Mouse (Mus musculus): ENCODE data around the gene Mypn. TPM values are rescaled to one million over a fixed set of nuclear protein-coding genes. Genes with fewer than 3 reads are reported as not detected.

The Mypn gene
- total RNA-seq, 2 experiments from 2014 or later, result 279 to 292 TPM

DNA sequence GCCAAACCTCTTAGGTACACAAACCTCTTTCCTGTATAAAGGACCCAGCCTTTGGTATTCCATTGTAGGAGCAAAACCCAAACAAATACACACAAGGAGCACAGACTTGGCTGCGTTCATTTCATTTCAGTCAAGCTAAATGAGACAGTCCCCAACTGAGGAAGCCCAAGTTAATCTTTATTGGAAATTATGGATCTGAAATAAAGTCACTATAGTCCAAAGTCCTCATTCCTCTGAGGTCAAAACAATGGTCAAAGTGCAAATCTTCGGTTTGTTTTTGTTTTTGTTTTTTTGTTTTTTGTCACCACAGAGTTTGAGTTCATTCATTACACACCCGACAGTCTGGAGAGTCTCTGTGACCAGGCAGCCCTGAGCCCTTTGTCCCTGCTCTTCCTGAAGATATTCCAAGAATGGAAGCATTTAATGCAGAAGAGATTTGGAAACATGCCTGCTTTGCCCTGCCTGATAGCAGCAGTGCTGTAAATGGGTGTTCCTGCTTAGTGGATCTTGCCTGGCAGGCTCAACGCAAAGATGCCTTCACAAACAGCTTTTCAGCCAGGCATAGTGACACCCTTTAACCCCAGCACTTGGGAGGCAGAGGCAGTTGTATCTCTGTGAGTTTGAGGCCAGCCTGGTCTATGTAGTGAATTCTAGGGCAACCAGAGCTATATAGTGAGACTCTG is 47.9 kb downstream of the Mypn start:
- DNase-seq (ENCODE audit: low spot score), result no peak

DNA sequence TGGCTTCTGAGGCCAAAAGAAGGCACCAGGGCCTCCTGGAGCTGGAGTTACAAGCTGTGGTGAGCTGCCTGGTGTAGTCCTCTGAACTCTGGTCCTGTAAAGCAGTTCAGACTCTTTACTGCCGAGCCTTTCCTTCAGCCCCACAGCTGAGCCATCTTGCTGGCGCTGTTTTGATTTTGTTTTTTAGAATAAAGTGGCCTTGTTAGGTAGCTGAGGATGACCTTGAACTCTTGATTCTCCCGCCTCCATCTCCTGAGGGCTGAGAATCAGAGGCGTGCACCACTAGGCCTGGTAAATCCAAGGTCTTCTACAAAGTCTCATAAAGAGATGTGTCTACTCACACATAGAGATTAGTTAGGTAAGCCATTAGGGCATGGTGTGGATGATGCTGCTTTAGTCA is 49.0 kb downstream of the Mypn start:
- DNase-seq (ENCODE audit: low spot score), result no peak

DNA sequence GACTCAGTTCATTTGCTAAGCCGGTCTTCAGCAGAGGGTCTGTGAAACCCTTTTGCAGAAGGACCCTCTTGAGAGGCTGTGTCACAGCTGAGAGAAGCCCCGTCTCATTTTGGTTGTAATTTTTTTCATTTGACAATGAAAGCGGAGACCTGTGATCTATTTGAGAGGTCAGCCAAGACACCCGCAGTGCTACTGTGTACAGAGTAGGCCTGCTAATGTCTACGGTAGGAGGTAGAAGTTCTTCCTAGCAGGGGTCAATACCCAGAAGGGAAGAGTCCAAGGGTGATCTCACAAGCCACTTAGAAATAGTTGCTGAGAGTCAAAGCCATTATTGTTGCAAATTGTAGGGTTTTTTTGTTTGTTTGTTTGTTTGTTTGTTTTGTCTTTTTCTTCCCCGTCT is 49.5 kb downstream of the Mypn start:
- no peak for DNase-seq (ENCODE audit: low spot score)

DNA sequence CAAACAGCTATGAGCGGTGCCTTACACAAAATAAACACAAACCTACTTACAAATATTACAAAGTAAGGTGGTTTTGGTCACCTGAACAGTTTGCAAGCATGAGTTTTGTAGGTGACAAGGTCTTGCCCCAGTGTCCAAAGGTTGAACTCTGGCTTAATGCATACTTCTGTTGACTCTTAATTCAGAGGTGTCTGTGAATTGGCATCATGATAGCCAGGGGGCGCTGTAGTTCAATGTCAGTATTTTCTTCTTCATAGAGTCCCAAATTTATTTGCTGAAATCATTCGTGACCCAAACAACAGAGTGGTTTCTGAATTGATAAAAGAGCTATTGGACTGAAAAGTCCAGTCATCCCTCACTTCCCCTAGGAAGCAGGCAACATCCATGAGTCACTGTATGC is 50.2 kb downstream of the Mypn start:
- peak; percentile 75 for DNase-seq (ENCODE audit: low spot score)

DNA sequence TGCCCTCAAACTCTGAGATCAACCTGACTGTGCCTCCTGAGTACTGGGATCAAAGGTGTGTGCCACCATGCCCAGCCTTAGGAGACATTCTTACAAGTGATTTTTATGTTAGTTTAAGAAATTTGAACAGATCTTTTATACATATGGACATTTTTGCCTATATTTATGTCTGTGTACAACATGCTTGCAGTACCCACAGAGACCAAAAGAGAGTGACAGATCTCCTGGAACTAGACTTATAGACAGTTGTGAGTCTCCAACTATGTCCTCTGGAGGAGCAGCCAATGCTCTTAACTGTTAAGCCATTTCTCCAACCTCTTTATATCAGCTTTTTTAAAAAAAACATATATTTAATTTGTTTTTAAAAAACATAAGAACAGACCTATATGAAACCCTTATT is 51.4 kb downstream of the Mypn start:
- no peak for DNase-seq (ENCODE audit: low spot score)

DNA sequence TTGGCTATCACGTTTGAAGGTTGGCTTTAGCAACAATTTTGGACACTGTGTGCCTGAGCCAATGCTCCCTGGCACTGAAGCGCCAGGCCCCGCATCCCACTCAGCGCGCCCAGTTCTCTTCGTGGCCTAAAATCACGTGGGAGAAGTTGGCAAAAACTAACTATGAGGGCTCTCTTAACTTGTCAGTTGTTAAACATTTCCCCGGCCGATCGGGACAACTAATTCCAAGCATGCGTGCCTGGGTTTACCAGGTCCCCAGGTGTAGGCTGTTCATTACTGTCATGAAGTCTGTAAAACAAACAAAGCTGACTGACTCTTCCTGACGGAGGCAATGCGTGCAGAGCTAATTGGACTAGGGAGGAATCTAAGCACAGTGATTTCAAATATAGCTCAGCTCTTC is 61.1 kb downstream of the Mypn start:
- no peak for DNase-seq (ENCODE audit: low spot score)

DNA sequence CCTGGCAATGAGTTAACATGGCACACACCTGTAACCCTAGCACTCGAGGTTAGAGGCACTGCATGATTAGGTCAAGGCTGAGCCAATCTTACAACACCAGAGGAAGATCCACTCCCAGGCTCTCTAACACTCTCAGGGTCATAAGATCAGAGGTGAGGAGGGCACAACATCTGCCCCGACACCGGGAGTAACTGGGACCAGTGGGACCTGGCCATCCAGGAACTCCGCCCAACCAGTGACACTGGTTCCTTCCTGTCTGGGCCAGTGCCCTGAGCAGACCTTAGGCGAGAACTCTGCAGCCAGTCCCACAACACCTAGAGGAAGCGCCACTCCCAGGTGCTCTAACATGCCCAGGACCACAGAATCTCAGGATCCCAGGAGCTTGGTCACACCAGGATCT is 67.3 kb downstream of the Mypn start:
- no peak for DNase-seq (ENCODE audit: low spot score)

DNA sequence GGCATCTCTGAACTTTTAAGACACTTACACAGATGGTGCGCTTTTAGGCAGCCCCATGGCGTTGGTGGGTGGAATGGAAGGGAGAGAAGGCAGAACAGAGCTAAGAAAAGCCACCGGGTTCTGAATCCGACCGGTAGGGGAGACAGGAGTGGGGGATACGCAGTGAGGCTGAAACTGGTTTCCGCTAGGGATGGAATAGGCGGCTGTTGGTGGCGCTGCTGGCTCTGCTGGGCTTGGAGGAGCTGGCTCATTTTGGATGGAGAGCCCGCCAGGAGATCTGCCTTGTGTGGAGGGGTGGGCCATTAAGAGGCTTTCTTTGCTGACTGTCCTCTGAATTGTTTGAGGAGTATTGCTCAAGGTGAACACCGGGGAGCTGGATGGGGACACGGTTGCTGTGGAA is 68.1 kb downstream of the Mypn start:
- DNase-seq (ENCODE audit: low spot score), result no peak

DNA sequence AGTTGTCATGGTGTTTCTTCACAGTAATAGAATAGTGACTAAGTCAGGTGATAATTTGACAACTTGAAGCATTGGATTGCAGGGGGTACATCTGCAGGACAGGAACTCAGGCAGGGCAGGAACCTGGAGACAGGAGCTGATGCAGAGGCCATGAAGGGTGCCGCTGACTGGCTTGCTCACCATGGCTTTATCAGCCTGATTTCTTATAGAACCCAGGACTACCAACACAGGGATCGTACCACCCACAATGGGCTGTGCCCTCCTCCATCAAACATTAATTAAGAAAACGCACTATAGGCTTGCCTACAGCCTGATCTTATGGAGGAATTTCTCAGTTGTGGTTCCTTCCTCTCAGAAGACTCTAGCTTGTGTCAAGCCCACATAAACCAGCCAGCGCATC is 70.4 kb downstream of the Mypn start:
- no peak for DNase-seq (ENCODE audit: low spot score)

DNA sequence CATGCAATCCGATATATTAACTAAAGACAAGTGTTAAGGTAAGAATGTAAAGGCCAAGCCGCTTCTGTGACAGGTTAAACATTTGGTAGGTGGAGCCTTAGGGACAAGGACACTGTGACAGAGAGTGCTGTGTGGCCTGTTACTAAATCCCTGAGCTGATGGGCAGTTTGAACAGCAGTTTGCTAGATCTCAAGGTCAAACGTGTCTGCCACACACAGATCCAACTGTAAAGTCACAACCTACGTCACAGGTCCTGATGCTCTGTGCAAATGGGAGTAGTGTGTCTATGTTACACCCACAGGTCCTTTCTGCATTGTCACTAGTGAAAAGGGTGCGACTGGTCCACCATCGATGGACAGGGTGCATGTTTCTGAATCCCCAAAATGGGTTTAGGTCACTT is 71.4 kb downstream of the Mypn start:
- DNase-seq (ENCODE audit: low spot score), result no peak

DNA sequence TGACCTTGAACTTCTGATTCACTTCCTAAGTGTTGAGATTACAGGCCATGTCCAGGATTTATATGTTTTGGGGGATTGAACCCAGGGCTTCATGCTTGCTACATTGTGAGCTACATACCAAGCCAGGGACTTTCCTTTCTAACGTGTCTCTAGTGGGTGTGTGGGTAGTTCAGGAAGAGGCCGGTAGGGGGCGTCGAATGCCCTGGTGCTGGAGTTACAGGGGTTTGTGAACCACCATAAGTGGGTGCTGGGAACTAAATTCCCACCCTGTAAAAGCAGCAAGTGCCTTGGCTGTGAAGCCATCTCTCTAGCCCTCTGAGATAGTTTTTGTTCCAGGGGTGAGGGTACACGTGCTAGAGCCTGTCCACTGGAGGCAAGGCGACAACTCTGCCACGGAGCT is 73.3 kb downstream of the Mypn start:
- DNase-seq (ENCODE audit: low spot score), result no peak

DNA sequence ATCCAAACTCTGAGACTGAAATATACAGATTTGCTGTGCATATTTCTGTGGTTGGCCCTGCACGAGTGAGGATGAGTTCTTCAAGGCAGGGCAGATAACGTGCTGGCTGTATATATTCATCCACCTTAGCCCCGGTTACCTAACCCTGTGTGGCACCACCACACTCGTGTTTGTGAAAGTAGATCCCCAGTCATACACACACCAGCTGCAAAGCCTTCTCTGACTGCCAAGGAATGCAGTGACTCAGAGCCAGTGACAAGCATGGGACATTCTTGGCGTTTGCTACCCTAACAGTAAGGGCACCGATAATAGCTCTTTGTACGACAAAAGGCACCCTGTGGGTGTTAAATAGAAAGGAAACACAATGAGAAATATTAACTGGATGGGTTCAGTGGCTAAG is 75.5 kb downstream of the Mypn start:
- DNase-seq (ENCODE audit: low spot score), result peak; percentile 82

DNA sequence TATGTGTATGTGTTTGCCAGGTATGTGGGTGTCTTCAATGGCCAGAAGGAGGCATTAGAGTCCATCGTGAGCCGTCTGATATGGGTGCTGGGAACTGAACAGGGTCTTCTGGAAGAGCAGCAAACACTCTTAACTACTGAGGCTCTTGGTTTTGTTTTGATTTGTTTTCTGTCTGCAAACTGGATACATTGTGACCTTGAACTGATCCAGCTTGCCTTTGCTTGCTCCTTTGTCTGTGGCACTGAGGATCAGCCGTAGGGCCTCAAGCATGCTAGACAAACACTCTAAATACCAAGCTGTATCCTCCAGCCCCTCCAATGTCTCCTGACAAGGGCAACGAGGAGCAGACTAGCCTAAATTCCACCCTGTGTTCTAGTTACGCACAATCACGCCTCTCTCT is 76.6 kb downstream of the Mypn start:
- DNase-seq (ENCODE audit: low spot score), result no peak

DNA sequence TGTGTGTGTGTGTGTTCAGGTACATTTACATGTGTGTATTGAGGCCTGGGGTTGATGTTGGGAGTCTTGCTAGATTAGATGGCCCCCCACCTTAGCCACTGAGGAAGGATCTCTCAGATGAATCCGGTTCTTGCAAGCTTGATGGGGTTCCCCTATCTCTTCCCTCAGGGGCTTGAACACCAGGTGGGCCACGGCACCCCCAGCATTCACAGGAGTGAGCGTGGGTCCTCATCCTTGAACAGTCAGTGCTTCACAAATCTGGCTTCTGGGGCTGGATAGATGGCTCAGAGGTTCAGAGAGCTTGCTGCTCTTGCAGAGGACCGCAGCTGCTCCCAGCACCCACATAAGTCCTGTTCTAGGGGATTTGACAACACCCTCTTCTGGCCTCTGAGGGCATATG is 77.6 kb downstream of the Mypn start:
- DNase-seq (ENCODE audit: low spot score), result no peak

DNA sequence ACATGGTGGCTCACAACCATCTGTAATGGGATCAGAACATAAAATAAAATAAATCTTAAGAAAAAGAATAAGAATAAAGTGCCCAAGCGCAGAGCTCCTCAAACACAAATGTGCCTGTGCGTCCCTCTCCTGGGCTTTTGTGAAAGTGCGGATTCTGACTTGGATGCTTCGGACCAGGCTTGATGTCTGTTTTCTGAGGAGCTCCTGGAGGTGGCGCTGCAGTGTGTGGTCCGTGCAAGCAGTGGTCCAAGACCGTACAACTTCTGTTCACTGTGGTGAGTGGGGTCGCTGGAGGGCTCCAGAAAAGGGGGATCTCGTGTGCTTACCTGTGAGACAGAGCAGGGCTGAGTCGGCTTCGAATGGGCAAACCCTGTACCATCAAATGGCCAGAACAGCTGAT is 78.4 kb downstream of the Mypn start:
- no peak for DNase-seq (ENCODE audit: low spot score)

DNA sequence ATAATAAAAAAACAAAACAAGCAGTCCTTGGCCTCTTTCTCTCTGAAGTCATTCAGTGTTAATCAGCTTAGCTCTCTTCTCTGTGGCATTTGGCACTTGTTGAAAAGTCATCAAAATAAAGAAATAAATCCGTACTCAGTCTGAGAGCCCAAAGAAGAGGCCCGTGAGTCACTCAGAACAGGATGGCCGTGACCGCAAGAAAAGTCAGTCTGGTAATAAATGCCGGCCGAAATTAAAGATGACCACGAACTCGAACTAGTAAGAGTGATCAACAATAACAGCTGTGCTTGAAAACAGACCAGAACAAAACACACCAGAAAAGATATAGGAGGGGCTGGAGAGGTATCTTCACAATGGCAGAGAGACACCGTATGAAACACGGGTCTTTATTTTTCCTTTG is 79.7 kb downstream of the Mypn start:
- no peak for DNase-seq (ENCODE audit: low spot score)

DNA sequence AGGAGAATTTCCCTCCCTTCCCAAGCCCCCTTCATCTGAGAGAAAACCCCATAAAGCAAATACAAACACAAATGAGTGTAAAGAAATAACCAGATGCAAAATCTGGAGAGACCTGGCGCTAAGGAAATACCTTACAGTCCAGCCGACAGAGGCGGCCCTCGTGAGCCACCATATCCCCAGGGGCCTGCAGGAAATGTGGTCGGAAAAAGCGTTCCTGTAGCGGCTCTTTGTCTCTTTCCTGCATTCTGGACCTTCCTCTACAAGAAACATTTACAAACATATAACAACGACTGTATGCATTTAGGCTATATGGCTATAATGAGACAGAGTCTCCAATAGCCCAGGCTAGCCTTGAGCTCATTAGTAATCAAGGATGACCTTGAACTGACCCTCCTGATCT is 80.6 kb downstream of the Mypn start:
- DNase-seq (ENCODE audit: low spot score), result no peak

DNA sequence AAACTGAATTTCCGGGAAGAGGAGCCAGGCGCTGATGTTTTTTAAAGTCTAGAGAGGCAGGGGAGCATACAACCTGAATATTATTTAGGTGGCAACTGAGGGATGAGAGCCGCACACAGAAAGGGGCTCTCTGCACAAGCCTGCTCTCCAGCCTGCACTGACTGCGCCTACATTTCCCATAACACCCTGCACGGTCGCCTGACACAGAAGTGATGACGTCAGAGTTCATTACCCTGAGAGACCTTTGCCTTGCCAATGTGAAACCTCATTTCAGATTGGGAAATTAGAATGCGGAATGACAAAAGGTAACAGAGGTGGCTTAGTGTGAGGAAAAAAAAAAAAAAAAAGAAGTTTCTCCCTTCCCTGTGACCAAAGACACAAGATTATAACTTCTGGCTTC is 81.2 kb downstream of the Mypn start:
- no peak for DNase-seq (ENCODE audit: low spot score)

DNA sequence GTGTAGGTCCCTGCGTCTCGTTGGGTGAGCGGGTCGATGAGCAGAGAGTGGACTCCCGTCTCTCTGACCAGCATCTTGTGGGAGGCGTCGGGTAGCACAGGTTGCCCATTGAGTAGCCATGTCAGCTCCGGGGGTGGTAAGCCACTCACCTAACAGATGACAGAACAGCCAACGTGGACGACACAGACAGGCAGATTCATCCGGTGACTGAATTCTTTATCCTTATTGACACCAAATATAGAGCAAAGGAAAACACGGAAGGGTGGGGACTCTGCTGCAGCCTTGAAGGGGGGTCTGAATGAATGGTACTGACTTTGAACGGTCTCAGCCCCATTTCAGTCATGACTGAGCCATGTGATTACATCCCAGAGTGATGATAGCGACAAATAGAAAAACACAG is 81.8 kb downstream of the Mypn start:
- DNase-seq (ENCODE audit: low spot score), result no peak

DNA sequence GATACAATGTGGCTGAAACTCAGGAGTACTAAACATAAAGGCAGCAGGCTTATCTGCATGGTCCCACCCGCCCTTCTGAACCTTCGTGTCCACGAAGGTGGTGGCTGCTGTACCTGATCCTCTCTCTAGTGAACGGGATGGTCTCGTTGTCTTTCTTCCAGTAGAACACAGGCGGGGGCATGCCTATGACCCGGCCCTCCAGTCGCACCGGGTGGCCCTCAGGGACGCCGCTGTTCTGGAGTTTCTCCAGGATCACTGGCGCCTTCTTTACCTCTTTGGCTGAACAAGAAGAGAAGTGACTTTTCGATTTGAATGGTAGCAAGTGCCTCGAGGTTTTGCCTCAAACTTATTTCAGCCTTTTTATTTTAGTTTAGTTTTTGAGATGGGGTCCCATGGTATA is 83.8 kb downstream of the Mypn start:
- DNase-seq (ENCODE audit: low spot score), result no peak

DNA sequence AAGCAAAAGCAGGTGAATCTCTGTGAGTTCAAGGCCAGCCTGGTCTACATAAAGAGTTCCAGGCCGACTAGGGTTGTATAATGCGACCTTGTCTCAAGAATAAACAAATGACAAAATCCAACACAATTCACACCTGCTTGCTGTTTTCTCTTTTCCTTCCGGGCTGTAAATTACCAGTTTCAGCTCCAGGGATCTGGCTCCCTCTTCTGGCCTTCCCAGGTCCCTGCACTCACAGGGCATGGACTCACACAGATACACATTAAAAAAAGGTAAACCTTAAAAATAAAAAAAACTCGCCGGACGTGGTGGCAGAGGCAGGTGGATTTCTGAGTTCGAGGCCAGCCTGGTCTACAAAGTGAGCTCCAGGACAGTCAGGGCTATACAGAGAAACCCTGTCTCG is 86.2 kb downstream of the Mypn start:
- DNase-seq (ENCODE audit: low spot score), result no peak

DNA sequence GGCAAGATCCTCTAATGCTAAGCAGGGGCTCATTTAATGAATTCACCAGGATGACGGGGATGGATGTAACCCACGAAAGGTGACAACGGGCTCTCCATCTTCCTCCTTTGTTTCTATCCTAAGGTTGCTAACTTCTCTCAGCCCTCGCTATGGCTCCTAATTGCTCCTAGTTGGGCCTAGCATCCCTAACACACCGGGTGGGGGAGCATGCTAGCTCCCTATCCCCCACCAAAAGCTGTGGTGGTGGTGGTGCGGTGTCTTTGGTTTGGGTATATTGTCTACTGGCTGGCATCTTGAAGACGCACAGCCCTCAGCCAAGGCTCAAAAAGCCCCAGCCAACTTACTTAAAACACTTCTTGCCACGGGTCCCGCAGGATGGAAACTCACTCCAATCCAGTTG is 87.4 kb downstream of the Mypn start:
- DNase-seq (ENCODE audit: low spot score), result no peak

DNA sequence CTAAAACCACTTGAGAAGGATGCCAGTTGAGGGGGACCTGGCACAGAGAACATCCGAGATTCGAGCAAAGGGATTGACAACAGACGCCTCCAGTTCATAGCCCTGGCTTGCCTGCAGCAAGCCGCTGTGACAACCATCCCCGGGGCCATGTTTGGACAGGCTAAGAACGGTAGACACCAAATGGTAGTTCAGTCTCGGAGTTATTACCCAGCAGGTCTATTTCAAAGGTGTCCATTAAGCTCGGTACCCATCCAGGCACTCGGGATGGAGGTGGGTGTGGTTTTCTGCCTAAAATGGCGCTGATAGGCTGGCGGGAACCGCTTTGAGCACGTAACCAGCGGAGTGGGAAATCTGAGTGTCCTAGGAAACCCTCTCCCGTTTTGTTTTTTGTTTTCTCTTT is 87.9 kb downstream of the Mypn start:
- DNase-seq (ENCODE audit: low spot score), result no peak

DNA sequence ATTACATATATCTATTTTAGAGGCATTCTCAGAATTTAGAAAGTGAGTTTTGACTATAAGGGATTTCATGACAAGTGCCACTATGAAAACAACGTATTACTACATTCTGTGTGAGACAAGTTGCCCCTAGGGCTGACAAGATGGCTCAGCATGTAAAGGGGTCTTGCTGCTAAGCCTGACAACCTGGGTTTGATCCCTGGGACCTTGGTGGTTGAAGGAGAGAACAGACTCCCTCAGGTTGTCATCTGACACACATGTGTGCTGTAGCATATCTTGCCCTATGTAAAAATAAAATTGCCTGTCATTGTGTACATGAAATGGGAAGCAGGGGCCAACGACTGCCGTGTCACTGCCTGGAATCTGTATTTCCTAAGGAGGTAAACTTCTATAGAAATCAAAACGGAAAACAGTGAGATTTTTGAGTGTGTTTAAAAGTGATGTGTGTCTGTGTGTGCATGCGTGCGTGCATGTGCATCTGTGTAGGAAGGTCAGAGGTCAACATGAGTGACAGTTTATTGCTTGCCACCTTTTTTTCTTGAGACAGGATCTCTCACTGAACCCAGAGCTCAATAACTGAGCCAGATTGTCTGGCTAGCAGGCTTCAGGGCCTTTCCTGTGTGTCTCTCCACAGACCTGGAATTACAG is 89.9 kb downstream of the Mypn start:
- no peak for DNase-seq (ENCODE audit: low spot score)
